Mouse (Mus musculus) cerebellum, adult 11-12 months (tissue): ENCODE measurements around the gene Ascl3.

Source experiments
- DNase-seq: peaks from one replicate; pipeline ENCODE4 v3.0.0; 2022

Ascl3 gene

DNA sequence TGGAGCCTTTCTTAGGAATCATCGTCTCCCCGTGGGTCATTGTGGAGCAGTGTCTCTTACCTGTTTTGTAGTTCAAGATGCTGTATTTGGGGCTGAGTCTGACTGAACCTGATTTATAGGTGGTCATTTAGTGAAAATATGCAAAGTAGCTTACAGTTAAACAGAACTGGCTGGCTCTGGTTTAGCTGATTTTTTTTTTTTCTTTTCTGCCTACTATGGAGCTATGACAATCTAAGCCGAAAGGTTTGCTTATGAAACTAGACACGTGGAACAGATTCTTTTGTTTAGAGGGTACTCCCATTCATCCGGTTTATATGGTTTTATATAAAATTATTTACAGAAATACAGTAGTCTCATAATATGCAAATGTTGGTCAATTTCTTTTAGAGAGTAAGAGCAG lies at the start of gene Ascl3:
TSS of gene Ascl3 (minus strand) at position 101 of the 400 bp plus-strand sequence.
- no peak for DNase-seq

DNA sequence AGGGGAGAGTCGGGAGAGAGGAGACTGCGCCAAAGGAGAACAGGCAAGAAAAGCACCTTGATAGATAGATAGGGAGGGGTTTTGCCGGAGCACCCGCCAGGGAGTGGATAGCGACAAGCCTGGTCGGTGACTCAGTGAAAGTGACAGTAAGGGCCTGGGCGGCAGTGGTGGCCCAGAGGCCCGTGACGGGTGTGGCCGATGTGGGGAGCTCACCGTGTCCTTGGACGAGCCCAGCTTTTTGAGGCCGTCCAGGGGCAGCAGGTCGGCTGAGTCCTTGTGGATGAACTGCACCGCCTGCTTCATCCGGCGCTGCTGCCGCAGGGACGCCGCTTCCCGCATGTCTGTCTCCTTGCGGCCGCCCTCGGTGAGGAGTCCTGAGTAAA lies 49.6 kb upstream of the Ascl3 start:
- no peak for DNase-seq

DNA sequence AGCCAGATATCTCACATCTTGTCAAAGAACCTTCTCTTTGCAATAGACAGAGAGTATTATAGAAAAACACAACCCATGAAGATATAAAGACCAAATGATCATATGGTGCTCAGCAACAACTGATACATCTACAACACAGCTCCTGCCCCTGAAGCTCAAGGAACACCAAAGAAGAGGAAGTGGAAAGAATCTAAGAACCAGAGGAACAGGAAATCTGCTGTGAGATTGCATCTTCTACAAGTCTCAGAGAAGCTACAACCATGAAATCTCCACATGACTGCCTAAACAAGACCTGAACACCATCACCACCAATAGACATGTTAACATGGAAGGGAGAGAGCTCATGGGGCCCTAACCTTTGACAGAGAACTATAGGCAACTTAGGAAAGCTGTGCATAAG lies 40.7 kb upstream of the Ascl3 start:
- DNase-seq: no peak

DNA sequence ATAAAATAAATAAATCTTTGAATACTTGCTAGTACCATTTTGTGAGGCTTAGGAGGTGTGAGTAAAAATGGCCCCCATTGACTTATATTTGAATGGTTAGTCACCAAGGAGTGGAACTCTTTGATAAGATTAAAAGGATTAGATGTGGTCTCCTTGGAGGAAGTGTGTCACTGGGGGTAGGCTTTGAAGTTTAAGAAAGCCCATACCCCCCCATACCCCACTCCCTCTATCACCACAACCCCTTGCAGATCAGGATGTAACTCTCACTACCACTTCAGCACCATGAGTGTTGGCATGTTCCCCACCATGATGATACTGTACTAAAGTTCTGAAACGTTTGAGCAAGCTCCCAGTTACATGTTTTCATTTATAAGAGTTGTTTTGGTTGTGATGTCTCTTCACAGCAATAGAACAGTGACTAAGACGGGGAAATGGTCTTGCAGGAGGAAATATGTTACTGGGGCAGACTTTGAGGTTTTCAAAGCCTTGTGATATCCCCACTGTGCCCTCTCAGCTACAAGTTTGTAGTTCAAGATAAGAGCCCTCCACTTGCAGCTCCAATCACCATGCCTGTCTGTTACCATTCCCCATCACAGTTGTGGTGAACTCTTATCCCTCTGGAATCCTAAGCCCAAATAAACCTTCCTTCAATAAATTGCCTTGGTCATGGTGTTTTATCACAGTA lies 37.3 kb upstream of the Ascl3 start:
- DNase-seq: no peak

DNA sequence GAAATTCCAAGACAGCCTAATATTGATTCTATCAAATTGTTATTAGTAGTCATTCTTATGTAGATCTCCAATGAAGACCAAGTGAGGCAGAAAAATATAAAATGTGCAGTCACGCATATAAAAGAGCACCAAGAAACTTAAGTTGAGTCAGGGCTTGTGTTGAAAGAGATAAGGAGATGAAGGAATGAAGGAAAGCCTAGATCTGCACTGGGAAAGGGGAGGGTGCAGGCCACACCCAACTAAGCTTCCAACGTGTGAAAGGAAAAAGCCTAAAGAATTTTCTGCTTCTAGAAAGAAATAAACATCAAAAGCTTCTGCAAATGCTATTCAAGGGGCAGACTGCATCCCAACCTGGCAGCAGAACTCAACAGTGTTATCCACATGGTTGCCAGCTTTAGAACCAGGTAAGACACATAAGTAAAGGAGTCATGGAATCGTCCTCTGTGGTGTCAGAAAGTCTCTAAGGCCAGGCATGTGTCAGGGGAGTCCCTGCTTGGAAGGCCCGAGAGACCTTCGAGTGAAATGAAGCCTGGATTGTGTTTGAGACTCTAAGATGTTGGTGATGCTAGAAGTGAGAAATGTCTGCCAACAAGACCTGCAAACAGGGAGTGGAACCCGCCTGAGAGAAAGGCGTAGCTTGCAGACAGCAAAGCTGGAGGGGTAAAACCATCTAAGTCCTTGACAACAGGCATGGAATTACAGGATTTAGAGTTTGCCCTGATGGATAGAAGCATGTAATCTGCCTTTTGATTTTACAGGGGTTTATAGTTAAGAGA lies 36.2 kb upstream of the Ascl3 start:
- DNase-seq: no peak

DNA sequence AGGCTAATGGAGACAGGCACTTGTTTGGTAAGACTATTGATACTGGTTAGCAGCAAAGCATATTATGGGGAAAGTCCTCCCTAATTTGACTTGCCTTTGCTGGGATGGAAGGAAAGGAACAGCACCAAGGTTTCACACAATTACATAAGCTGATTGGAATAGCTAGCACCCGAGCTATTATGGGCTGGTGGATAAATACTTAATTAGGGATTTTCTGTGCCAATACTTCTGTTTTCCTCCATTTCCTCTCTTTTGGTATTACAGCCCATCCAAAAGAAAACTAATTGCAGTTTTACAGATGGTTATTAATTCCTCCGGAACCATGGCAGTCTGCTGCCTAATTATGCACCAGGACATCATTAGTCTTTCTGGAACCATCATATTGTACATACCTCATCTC lies 32.5 kb upstream of the Ascl3 start:
- no peak for DNase-seq

DNA sequence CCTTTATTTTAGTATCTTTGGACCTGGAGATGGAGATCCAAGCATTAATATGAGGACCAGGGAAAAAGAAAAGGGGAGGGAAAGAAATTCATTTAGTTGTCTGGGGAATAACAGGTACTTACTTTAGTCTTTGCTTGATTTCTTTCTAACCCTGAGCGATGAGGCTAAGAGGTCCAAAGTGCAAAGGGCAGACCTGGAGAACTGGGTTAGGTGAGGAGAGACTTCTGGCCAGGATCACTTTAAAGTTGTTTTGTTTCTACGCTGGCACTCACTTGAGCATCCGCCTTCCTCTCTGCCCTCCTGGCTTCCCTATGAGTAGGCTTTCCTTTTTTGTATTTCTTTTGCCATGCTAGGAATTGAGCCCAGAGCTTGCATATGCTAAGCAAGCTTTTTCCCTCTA lies 24.8 kb upstream of the Ascl3 start:
- DNase-seq: no peak

DNA sequence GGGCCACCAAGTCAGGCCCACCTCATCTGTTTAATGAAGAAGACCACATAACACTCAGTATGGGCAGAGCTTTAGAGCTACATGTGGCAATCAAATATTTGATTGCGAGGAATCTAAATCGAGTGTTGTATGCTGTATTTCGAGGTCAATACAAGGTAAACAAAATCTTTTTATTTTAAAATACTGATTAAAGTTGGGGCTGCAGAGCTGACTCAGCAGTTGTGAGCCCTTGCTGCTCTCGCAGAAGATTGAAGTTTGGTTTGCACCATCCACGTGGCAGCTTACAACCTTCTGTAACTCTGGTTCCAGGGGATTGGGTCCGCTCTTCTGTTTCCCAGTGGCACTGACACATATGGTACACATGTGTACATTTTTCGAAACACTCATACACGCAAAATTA lies 22.5 kb upstream of the Ascl3 start:
- DNase-seq: no peak

DNA sequence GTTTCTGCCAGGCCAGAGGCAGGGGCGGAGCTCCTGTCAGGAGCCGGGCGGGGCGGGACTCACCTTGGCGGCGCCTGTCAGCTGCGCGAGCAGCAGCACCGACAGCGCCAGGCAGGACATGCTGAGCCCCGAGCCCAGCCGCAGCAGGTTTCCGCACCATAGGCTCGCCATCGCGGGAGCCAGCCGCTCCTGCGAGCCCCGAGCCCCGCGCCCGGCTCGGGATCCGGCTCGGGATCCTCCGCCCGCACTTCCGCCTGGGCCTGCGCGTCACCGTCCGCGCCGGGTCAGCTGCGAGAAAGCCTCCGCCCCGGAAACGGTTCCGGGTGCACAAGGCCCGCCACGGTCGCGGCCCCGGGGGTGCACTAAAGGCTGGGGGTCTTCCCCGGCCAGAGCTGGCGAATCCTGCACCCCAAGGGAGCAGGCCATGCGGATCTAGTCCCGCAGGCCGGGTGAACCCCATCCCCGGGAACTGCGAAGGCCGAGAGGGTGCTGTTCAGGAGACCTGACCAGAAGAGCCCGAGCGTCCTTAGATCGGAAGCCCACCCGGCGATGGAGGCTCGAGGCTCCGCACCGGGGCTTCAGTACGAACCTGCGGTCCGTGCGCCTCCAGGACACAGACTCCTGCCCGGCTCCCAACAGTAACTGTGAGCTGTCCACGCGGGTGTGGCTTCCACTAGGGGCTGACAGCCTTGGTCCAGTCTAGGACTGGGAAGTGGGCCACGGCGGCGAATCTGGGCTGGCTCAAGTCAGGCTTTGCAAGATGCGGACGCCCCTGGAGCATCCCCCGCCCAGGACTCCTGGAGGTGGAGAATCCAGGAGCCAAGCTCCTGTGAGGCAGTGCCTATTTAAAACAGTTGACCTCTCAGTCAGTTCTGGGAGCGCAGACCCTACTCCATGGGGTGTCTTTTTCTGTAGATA lies 20.7 kb upstream of the Ascl3 start, which contains the start of gene Tmem9b:
TSS of gene Tmem9b (minus strand) at position 868 of the 918 bp plus-strand sequence.
- peak; percentile 77 for DNase-seq

DNA sequence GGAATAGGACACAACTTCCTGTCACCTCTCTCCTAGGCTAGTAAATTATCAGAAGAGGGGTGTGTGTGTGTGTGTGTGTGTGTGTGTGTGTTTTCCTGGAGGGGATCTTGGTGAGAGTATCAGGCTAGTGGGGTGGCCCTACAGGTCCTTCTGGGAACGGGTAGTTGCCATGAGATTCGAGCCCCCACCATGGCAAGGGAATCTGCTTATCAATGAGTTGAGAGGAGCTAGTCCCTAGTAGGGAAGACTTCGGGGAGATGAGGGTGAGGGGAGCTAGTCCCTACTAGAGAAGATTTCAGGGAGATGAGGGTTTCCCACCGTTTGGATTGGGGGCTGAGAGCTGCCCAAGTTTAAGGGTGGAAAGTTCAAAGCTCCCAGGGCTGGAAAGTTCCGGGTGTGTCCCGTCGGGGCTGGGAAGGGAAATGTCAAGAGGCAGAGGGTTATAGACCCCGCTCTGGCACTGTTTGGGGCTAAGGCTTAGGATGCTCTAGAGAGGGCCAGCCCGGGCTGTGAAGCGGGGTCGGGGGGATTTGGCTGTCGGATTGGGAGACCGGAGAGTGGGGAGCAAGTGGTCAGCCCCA lies 20.0 kb upstream of the Ascl3 start:
- DNase-seq: no peak

DNA sequence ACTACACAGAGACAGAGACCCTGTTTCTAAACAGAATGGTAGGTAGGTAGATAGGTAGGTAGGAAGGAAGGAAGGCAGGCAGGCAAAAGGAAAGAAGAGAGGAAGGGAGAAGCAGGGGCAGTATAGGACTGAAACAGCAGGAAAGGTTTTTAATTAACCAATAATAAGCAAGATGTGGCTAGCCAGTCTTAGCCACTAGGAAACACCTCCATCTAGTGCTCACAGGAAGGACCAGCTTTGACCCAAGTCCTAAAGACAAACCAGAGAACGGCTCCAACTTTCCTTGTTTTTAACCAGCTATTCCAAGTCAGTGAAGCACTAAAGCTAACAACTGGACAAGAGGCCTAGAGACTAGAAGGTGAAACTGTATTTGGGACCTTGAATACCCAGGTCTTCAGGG lies 16.2 kb upstream of the Ascl3 start:
- DNase-seq: no peak

DNA sequence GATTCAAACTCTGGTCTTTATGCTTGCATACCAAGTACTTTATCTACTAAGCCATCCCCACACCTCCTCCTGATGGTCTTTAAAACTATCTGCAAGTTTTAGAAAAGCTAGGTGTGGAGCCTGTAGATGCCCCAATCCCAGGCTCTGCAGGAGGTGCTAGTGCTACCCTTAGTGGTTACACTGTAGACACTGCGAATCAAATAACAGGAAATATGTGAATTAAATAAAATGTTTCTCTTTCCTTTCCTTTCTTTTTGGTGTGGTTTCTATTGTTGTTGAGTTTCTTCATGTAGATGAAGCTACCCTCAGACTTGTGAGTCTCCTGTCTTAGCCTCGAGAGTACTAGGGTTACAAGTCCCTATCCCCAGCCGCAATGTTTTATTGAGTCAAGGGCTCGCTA lies 10.2 kb upstream of the Ascl3 start:
- DNase-seq: no peak

DNA sequence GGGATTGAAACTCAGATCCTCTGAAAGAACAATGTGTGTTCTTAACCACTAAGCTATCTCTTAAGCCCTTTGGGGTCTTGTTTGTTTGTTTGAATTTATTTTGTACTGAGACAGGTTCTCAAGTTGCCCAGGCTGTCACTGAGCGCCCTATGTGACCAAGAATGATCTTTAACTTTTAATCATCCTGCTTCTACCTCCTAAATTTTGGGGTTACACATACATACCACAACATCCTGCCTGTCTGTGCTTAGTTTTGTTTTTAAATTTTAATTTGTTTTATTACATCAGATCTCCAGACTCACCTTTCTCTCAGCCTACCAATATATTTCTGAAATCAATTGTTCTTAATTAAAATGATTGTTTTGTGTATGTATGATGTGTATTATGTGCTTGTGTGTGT lies 9.5 kb upstream of the Ascl3 start:
- DNase-seq: no peak

DNA sequence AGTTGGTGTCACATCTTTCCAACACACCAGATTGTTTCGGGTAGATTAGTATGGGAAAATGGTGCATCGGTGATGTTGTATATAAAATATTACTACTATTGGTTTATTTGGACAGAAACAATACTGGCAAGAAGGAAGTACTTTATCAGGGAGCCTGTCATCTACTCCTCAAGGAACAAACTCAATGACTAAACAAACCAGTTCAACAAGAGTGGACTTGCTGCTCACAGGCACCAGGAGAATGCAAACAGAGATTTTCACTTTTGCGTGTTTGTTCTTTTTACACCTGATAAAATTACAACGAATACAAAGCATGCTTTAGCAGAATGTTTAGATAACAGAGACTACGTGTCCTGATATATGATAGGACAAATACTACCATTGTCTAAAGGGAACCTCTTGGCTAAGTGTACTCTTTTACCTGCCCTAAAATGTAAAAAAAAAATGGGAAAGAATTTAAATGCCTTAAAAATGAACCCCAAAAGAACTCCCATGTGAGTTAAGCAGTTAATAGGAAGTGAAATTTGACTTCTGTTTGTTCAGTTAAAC lies 8.4 kb upstream of the Ascl3 start:
- no peak for DNase-seq

DNA sequence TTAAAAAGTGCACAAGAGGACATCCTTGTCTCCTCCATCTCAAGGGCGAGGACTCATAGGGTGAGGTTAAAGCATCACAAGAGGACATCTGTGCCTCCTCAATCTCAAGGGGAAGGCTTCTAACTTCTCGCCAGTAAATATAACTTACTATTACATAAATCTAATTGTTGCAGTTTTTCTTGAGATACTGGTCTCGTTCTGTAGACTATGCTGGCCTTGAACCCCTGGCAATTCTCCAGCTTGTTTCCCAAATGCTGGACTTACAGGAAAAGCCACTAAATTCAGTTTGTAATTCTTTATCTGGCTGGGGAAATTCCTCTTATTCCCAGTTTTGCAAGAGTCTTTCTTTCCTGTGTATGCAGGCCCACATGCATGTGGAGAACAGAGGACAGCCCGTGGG lies 3.3 kb upstream of the Ascl3 start:
- DNase-seq: no peak

DNA sequence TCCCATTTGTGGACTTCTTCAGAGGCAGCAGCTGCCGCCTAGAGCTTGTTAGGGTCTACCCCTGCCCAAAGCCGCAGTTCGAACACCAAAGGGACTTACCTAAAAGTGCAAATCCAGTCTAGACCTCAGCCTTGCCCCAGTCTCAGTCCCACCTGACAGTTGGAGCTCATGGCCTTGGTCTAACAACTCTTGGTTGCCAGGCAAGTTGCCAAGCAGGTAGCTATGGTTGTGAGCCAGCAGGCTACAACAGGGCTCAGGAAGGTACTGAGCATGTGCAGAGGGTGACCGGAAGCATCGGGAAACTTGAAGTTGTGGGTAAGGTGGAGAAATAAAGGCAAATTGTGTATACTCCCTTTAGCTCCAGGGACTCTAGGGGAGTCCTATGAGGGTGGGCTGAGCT lies 7.8 kb downstream of the Ascl3 start, which contains the start of gene BC051019:
TSS of gene BC051019 (minus strand) at position 154 of the 400 bp plus-strand sequence.
- DNase-seq: no peak

DNA sequence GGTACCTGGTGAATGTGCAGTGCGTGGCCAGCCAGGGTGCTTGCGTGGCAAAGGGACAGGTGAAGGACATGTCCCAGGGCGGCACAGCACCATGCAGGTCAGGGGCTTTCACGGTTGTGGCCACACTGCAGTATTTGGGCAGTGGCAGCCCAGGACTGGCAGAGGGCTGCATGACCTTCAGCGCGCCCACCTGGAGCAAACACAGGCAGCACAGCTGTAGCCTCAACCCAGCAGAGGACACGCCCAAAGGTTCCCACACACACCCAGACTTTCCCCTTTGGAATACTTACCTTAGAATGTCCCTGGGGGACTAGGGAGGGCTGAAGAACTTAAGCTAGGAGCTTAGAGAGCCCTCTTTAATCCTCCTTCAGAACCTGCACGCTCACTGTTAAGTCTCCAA lies 8.4 kb downstream of the Ascl3 start:
- DNase-seq: no peak

DNA sequence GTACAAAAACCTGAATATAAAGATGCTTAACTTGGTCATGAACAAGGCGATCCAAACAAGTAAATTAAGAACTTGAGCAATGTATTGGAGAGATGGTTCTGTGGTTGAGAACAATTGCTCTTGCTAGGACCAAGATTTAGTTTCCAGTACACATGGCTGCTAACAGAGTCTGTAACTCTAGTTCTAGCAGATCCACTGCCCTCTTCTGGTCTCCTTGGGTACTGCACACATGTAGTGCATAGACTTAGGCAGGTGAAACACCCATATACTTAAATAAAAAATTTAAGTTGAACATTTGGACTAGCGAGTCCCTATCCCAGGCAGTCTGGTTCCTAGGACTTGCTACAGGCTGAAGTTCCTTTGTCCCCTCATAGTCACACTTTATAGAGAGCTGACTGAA lies 8.9 kb downstream of the Ascl3 start:
- DNase-seq: no peak

DNA sequence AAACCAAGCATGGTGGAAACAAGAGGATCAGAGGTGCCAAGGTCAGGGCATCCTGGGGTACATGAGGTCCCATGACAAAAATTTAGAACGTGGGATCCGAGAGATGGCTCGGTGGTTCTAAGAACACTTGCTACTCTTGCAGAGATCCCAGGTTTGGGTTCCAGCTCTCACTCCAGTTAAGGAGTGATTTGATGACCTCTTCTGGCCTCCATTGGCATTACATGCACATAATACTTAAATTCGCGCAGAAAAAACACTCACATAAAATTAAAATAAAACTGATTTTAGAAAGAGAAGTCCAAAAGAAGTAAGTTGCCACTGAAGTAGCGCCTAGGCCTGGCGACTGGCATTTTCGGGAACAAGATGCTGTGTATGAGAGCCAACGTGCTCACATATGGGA lies 12.2 kb downstream of the Ascl3 start:
- no peak for DNase-seq

DNA sequence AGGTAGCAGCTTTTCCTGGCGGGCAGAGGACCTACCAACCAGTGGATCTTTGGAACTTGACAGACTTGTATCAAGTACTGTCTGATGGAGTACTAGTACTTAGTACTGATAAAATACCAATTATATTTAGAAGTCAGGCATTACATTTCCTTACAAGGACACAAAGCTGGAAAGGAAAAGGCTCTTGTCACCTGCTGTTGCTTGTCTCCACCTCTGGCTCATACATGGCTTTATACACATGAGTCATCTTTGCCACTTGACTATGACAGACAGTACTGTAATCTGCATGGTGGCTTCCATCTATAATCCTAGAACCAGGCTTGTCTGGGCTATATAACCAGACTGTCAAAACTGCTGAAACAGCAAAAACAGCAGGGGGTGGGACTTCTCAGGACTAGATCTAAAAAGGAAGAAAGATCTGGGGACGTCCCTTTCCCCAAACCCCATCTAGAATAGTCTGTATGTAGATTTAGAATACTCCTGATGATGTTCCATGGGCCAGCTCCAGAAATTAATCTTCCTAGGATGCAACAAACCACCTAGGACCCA lies 18.0 kb downstream of the Ascl3 start:
- DNase-seq: no peak

DNA sequence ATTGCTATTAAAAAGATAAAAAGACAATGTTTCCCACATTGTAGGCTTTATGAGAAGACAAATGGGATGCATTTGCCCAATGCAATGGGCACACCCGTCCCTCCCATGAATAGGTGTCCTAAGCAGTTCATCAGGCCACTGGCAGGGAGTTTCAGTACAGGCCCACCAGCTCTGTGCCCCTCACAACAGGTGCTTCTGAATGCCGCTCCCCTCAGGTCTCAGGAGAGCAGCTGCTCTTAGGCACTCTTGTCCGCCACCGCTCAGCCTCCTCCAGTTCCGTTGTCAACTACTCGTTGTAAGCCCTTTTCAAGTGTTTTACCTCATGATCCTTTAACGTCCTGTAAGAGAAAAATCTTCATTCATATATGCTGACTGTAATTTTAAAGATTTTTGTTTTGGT lies 19.3 kb downstream of the Ascl3 start:
- DNase-seq: no peak

DNA sequence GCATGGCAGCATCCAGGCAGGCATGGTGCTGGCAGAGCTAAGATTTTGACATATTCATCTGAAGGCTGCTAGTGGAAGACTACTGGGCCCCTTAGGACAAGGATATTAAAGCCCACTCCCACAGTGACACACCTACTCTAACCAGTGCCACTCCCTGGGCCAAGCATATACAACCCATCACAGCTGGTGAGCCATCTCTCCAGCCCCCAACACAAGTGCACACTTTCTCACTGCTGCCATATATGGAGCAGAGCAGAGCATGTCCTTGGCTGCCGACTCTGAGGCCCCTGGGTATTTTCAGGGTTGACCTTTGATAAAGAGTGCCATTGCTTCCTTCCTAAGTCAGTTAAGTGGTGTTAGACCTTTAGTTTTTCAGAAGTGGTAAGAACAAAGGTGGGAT lies 21.5 kb downstream of the Ascl3 start:
- no peak for DNase-seq
